Mouse (Mus musculus) monocyte, adult 2 months (primary cell): ENCODE results near the gene Itga9.

Experiments used
- DNase-seq, 2 experiments: peaks; one replicate each; pipeline ENCODE4 v3.0.0; 2022; ENCODE audit warnings: low spot score in 2 of 2, low read depth in 1 of 2

The Itga9 gene

DNA sequence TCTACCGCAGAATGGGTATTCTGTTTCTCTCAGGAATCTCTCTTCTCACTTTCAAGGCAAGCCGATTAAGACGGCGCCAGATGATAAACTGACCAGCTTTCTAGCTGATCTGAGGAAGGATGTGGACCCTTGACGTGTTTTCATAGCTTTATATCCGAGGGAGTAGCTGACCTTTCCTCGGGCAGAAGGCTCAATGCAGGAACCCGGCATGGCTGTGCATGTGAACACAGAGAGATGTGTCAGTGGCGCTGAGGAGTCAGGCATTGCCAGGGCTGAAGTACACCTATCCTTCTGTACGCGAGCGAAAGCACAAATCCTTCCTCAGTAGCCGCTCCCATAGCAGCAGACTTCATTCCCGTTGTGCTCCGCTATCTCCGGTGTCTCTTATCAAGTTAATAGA, 207.6 kb downstream of the Itga9 start:
- DNase-seq = no peak

DNA sequence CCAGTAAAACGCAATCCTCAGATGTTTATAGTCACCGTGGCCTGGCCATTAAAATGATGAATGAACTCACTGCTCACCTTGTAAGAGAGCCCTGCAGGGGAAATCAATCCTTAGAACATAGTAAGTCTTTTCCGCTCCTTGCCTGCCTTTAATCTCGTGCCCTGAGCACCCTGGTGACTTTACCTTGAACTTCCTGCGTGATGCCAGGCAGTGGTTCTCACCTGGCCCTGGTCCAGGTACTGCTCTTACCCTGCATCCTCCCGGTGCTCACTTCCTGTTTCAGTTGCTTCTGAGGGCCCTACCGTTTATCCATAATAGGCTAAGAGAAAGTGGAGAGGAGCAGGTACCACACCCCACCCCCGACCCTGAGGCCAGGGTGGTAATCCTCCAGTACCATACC, 208.0 kb downstream of the Itga9 start:
- DNase-seq = no peak

DNA sequence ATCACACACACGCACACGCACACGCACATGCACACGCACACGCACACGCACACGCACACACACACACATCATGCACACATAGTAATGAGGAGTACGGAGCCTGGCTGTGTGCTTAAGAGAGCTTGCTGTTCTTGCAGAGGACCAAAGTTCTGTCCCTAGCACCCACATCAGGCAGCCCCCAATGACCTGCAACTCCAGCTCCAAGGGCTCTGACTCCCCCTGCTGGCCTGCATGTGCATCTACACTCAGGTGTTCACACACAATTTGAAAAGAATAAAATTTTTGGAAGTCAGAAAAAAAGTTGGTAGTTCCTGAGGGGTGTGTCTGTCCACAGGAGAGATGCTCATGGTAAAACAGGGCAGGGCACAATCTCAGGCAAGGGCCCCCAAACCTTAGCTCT, 209.1 kb downstream of the Itga9 start:
- no peak for DNase-seq

DNA sequence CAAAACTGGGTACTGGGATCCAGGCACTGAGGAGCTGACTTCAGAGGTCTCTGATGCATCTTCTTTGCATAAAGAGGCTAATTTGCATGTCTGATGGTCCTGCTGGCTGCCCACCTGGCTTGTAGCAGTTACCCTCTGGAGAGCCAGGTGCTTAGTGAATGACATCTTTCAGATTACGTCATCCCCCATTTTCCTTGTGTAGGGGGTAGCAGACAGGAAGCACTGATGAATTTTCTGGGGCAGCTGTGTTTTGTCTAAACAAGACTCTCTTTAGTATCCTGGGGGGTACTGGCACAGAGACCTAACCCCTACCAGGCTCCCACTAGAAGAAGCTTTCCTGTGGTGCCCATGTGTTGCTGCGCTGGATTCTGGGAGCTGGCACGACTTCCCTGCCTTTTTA, 212.0 kb downstream of the Itga9 start:
- DNase-seq = no peak

DNA sequence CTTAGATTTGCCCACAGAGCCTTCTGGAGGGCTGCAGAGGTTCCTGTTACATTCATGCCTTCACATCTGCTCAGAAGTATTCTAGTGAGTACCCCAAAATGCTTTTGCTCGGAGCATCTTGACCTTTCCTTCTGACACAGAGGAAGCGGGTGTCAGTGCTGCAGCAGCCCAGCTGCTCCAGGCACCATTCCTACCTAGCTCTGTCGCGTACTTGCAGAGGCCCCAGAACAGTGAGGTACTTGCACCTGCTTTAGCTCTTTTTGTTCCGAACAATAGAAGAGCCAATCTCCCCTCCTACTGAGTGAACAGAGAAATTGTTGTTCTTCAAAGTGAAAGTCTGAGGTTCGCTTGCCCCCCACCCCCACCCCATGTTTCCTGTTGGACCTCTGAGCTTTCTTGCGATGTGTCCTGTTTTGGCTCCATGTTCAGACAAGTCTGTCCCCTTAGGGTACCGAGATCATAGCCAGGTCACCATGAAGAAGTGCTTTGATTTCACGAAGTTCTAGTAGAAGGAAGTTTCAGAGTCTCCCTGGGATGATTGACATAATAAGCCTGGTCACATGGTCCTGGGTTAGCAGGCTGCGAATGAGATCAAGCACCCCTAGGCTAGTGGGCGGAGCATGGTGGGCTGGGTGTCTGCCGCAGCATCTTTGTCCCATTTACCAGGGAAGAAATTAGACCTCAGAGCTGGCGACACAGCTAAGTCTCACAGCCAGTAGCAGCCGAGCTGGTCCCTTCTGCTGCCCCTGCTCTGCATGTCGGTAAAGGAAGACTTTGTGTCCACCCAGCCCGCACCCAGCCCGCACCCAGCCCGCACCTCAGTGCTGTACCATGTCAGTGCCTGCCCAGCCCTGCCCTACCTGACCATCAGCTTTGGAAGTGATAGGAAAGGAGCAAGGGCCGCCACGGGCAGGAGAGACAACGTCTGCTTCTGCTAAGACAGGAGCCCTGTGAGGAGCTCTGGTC, 215.0 kb downstream of the Itga9 start:
- peak in 1 of 2 experiments; percentile 12 for DNase-seq

DNA sequence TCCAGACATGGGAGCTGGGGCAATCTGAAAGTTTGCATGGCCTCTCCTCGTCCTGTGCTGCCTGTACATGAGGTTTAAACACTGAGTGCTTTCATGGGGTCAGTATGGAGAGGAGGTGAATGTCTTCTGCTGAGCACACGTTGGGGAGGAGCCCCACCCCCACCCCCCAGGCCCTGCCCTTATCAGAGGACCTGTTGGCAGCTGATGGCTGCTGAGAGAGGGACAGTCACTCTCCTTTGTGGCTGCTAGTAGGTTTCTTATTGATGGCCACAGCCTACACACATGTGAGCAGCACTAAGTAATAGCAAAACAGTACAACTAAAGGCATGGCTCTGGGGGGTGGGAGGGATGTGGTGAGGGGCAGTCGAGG, 215.7 kb downstream of the Itga9 start:
- no peak for DNase-seq

DNA sequence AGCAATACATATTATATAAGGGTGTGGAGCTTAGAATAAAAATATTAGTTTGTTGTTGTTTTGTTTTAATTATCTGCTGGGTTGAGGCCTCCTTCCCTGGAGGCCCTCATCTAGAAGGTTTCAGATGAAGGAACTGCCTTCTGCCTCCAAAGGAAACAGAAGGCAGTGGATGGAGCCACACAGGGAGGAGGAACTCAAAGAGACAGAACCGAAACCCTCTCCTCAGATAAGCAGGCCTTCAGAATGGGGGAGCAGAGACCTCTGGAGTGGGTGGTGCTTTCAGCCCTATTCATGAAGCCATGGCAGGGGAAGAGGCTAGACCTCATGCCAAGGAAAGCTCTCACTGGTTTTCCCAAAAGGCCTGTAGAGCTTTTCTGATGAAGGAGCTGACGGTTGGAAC, 216.1 kb downstream of the Itga9 start:
- DNase-seq = no peak

DNA sequence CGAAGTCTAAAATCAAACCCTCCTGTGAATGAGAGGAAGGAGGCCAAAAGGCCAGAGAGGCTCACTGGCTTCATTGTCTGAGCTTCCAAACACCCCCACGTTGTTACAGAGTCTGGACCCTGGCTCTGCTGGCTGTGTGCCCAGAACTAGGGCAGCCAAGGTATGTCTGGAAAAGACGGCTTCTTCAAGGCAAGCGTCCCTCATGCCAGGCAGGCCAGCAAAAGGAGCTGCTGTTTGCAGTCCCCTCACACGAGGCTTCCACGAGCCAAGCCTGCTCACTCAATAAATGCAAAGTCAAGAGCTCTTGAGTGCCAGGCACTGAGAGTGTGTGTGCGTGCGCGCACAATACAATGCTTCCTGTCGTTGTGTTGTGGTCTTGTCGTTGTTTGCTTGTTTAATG, 224.6 kb downstream of the Itga9 start:
- no peak for DNase-seq

DNA sequence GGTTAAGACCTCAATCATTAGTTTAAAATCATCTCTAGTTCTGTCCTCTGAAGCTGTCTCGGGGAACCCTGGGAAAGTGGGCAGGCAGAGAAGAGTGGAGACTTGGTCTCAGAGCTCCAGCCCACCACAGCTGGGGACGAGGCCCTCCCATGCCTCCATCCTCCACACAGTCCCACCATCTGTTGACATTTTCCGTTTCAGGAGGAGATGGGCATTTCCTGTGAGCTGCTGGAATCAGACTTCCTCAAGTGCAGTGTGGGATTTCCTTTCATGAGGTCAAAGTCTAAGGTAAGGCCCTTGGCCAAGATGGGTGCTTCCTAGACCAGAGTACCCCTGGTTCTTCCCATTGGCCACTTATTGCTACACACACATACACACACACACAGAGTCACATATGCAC, 226.0 kb downstream of the Itga9 start:
- no peak for DNase-seq

DNA sequence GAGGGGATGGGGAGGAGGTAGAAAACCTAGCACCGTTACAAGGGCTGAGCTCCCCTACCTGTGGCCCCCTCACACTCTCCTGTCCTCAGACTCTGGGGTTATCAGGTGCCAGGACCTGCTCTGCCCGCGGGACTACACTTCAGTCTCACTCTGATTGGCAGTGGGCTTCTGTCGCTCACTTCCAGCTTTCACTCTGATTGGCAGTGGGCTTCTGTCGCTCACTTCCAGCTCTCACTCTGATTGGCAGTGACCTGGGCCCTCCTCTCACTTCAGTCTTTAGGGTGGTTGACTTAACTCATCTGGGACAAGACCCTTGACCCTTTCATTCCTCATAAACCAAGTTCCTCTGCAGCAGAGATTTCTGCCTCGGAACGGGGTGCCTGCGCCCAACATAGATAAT, 226.9 kb downstream of the Itga9 start:
- DNase-seq = no peak

DNA sequence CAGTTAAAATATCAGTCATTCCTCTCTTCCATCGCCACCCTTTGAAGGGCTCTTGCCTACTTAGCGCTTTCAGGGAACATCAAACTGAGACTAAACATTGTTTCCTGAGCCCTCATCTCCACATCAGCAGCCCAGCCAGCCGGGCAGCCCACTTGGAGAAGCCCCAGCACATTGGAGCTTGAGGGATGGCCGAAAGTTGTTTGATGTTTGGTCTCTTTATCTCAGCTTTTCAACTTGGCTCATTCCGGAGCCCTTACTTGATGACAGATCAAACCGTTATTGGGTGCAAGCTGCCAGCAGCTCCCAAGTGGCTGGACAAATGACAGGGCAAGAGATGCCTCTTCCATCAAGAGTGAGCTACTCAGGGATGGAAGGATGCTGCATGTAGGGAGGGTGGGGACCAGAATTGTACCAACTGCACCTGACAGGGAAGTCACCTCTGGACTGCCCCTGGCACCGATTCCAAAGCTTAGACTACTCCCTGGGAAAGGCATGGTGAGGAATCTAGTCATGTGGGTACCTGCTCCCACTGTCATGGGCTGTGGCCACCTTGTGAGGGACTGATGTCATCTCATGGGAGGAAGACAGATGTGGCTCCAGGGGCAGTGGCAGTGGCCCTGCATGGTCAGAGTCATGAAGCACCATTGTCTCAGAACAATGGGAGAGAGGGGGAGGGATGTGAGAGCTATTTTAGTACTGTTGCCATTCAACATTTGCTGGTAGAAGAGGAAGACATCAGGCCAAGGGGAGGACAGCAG, 232.6 kb downstream of the Itga9 start:
- DNase-seq = no peak

DNA sequence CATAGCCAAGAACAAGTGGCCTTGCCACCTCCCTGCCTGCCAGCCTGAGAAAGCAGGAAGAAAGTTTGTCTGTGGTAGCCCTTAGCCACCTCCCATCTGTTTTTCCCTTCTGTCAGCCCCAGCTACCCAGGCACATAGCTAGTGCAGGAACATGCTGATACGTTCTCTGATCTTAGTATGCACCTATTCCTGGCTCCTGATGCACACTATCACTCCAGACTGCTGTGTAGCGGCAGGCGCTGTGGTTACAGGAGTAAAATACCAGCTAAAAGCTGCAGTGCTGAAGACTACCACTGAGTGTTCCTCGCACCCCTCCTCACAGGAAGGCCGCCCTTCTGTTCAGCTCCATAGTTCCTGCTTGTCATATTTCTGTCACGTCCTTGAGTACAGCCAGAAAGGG, 234.8 kb downstream of the Itga9 start:
- no peak for DNase-seq

DNA sequence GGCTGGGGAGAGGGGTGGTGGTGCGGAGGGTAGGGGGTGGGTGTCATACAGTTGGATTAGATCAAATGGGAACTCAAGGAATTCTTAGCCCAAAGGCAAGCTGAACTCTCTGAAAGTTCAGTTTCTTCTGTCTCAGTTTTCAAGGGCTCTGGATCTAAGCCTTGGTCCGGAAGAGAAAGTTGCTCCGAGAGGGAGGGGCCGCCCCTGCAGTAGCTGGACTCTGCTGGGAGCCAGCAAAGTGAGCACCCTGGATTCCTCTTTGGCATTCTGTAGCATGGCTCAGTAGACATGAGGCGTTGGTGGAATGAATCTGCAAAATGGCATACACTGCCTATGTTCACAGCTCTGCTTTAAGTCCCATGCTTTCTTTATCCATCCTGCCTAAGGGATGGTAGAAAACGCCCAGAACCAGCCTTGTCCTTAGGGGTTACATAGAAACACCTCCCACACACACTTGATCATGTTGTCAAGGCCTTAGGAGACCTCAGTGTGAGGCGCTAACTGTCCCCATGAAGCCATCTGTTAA, 235.5 kb downstream of the Itga9 start:
- no peak for DNase-seq

DNA sequence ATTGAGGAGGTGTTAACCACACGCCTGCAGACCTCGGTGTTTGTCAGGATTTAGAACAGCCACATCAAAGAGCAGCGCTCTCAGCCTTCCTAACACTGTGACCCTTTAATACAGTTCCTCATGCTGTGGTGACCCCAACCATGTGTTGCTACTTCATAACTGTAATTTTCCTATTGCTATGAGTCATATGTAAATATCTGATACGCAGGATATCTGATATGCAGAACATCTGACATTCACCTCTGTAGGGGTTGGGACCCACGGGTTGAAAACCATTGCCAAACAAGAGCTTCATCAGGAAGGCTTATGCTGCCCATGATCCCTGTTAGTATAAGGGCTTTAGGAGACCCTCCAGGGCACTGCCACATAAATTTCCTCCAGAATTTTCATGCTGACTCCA, 237.2 kb downstream of the Itga9 start:
- DNase-seq = no peak

DNA sequence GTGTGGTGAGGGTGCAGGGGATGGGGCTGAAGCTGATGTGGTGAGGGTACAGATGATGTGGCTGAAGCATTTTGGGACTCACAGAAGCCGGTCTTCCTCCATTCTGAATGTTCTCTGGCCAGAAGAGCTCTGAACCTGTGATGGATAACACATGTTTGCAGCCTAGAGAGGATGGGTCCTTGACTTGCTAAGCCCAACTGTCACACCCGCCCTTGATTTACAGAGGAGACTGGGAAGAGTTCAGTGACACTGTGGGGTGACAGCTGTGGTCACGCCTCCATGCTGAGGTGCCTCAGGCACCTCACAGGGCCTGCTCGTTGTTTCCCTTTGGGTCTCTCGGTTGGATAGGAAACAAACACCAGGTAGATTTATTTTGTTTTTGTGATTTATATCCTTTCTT, 238.5 kb downstream of the Itga9 start:
- DNase-seq = no peak

DNA sequence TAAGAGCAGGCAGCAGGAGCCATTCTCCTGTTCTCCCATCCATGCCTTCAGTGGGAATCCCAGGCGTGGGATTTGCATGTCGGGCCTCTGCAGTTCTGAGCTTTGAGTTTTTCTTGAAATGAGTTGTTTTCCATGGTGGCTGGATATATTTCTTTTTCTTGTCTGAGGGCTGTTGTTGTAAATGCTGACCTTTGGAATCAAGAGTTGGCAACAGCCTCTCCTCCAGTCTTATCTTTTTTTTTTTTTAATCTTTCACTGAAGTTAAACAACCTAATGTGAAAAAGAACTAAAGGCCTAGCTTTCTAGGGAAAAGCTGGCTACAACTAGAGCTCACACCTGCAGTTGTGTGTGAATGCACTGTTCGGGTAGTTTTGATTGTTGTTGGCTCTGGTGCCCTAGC, 240.3 kb downstream of the Itga9 start:
- no peak for DNase-seq

DNA sequence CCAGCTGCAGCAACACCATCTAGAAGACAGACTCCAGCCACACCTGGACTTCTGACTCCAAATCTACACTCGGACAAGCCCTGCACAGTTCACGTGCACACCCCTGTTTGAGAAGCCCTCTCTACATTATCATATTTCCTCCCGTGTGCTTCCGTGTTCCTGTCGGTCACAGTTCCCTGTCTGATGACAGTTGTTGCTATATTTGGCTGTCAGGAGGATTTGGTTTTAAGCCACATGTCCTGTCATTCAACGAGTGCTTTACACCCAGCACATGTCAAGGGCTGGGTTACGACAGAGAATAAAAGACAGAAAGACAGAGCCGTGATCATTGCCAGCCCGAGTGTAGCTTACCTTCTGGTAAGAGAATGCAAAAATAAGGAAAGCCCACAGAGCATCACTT, 250.2 kb downstream of the Itga9 start:
- no peak for DNase-seq

DNA sequence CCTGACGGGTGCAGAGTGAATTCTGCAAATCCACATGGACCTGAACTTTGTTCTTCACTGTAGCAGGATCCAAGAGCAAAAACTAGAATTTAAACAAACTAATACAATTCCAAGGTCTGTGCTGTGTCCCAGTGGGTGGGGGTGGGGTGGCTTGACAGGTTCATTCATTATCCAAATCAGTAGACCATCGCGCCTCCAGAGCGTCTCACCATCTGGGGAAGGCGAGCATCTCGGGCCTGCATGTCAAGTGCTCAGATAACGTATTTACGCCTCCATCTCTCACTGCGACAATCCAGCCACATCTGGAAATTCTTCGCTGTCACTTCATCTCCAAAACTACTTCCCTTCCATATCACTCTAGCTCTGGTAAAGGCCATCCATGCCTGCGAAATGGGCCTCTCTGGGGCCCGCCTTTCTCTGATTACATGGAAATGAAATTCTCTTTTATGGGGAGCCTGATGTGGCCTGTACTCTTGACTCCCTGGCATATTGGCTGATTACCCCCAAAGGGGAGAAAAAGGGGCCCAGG, 254.2 kb downstream of the Itga9 start:
- DNase-seq = no peak

DNA sequence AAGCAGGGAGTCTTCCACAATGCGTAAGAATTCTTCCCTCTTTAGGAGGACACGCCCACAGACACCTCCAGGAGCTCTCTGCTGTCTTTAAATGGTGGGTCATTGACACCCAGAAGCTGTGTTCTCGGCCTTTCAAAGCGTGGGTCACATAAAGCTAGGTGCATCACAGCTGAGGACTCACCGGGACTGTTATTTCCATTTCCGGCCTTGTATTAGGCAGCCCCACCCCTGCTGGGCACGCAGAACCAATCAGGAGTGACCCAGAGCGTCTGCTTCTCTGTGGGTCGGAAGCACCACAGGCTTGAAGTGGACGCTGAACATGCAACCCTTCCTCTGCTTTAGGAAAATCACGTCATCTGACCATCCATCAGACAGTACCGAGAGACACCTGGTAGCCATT, 255.7 kb downstream of the Itga9 start:
- DNase-seq = no peak

DNA sequence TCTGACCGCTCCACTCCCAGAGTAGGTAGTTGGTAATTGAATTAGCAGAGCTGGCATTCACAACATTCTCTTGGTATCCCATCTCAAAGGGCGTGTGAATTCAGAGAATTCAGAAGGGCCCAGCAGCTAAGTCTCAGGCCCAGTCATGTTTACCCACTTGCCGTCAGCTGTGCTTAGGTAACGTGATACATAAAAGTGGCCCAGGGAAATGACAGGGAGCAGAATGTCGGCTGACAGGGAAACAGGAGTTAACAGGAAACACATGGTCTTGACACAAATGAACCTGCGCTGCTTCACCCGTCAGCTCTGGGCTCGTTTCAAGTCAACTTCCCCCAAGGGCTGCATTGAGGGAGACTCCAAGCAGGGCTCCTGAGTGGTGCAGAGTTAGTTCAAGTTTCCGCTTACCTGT, 256.4 kb downstream of the Itga9 start:
- no peak for DNase-seq

DNA sequence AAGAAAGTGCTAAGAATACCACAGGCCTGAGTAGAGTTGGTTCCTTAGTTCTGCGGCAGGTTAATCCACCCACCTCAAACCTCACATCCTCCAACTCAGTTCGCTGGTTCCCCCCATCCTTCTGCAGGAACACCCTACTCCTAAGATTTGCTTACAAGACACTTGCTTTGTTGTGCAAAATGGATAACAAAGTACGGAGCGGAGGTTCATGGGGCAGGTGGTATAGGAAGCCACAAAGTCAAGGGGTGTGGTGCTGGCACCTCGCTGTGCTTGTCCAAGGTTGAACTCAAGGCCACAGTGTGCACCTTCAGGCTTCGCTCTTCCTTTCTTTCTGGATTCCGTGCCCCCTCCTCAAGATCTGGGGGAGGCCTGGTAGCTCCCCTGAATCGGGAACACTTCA, 257.0 kb downstream of the Itga9 start:
- DNase-seq = no peak

DNA sequence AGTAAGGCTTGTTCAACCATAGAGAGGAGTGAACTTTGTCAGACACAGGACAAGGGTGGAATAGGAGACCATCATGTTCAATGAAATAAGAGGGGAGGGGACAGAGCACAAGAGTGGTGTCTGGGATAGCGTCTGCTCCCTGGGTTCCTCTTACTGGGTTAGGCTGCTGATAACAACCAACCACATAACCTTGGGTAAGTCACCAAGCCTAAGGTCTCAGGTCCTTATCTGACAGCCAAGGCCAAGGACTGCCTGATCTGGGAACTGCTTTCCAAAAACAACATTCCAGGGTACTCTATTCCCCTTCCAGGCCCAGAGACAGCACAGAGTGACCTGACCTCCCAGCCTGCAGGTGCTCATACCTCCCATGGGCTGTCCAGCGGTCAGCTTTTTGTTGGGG, 260.5 kb downstream of the Itga9 start:
- DNase-seq = no peak
